Mouse (Mus musculus) CH12.LX (cell line): Measurements from ENCODE around the gene Pitpnm3. TPM values are rescaled to one million over a fixed set of nuclear protein-coding genes. Genes with fewer than 3 reads are reported as not detected.

Experiments
- DNase-seq: peaks from one replicate; pipeline ENCODE4 v3.0.0-alpha.2; 2013; ENCODE audit errors: extremely low read depth
- H3K27ac ChIP-seq: 2 replicates; pipeline ENCODE4 v1.5.1; 2012; ENCODE audit warnings: low read depth, mild to moderate bottlenecking, control low read depth, moderate library complexity; ENCODE audit not compliant: insufficient read depth
- H3K27me3 ChIP-seq: replicated peaks from 2 replicates; pipeline ENCODE3; 2012; ENCODE audit warnings: inconsistent platforms
- H3K36me3 ChIP-seq, 2 experiments: replicated peaks in 1 of 2; 2 replicates each; pipeline versions ENCODE3 to v1.6.1; 2012; ENCODE audit warnings: inconsistent platforms in 1 of 2, low read length in 1 of 2, mild to moderate bottlenecking in 1 of 2, mixed read lengths in 1 of 2, moderate library complexity in 1 of 2; ENCODE audit not compliant: control insufficient read depth in 1 of 2, insufficient read depth in 1 of 2
- H3K4me1 ChIP-seq, 2 experiments: 2 replicates each; pipeline ENCODE4 v1.6.1; 2012; ENCODE audit warnings: inconsistent platforms in 1 of 2, moderate library complexity in 1 of 2; ENCODE audit not compliant: insufficient read depth in 2 of 2, control insufficient read depth in 1 of 2
- H3K4me2 ChIP-seq: 2 replicates; pipeline ENCODE4 v1.6.1; 2012; ENCODE audit warnings: low read depth, mild to moderate bottlenecking, control low read depth; ENCODE audit not compliant: poor library complexity, insufficient read depth, severe bottlenecking
- H3K4me3 ChIP-seq, 3 experiments: fragments of 150-350 bp in 1 of 3; sonication (generic) in 1 of 3; replicated peaks in 1 of 3; 2 replicates each; pipeline versions ENCODE3 to v1.5.1; 2011 to 2012; ENCODE audit warnings: low read depth in 2 of 3, low read length in 2 of 3, mild to moderate bottlenecking in 2 of 3, moderate library complexity in 2 of 3, control low read depth in 1 of 3, improper control_type of control experiment in 1 of 3, inconsistent platforms in 1 of 3, mixed read lengths in 1 of 3; ENCODE audit not compliant: poor library complexity in 1 of 3
- H3K79me2 ChIP-seq: replicated peaks from 2 replicates; pipeline ENCODE4 v1.6.1; 2012; ENCODE audit warnings: mild to moderate bottlenecking, moderate library complexity; ENCODE audit not compliant: control insufficient read depth, poor library complexity, insufficient read depth, severe bottlenecking; ENCODE audit errors: extremely low read depth
- H3K9ac ChIP-seq: 2 replicates; pipeline ENCODE4 v1.6.1; 2012; ENCODE audit warnings: low read depth, mild to moderate bottlenecking, control low read depth, moderate library complexity; ENCODE audit not compliant: insufficient read depth
- H3K9me3 ChIP-seq: replicated peaks from 2 replicates; pipeline ENCODE3; 2012; ENCODE audit warnings: low read length, inconsistent platforms, mixed read lengths
- CHD1 ChIP-seq: IDR thresholded peaks from 2 replicates; pipeline ENCODE4 v1.6.1; 2012; ENCODE audit warnings: low read depth, low read length, improper control_type of control experiment, inconsistent platforms
- CHD2 ChIP-seq: IDR thresholded peaks from 2 replicates; pipeline ENCODE4 v1.6.1; 2011; ENCODE audit warnings: low read length, improper control_type of control experiment
- E2F4 ChIP-seq: IDR thresholded peaks from 2 replicates; pipeline ENCODE4 v1.6.1; 2011; ENCODE audit warnings: low read depth, low read length, improper control_type of control experiment; ENCODE audit not compliant: insufficient replicate concordance
- ELF1 ChIP-seq: IDR thresholded peaks from 2 replicates; pipeline ENCODE4 v1.6.1; 2014; ENCODE audit warnings: low read depth, mild to moderate bottlenecking, inconsistent platforms, low read length, improper control_type of control experiment
- EP300 ChIP-seq: IDR thresholded peaks from 2 replicates; pipeline ENCODE4 v1.6.1; 2011; ENCODE audit warnings: low read length, improper control_type of control experiment
- ETS1 ChIP-seq: conservative IDR thresholded peaks from 2 replicates; pipeline ENCODE4 v1.6.1; 2012; ENCODE audit warnings: low read depth, mild to moderate bottlenecking, inconsistent platforms, low read length, improper control_type of control experiment, moderate library complexity
- IRF4 ChIP-seq: IDR thresholded peaks from 2 replicates; pipeline ENCODE4 v1.6.1; 2014; ENCODE audit warnings: low read depth, mild to moderate bottlenecking, inconsistent platforms, low read length, improper control_type of control experiment
- JUN ChIP-seq: IDR thresholded peaks from 2 replicates; pipeline ENCODE4 v1.6.1; 2011; ENCODE audit warnings: low read depth, mild to moderate bottlenecking, low read length, improper control_type of control experiment, moderate library complexity; ENCODE audit not compliant: insufficient read depth
- JUND ChIP-seq: conservative IDR thresholded peaks from 2 replicates; pipeline ENCODE4 v1.6.1; 2011; ENCODE audit warnings: low read depth, low read length, improper control_type of control experiment
- MAFK ChIP-seq: IDR thresholded peaks from 2 replicates; pipeline ENCODE4 v1.6.1; 2011; ENCODE audit warnings: low read length, improper control_type of control experiment; ENCODE audit not compliant: insufficient replicate concordance
- MAX ChIP-seq: IDR thresholded peaks from 2 replicates; pipeline ENCODE4 v1.6.1; 2011; ENCODE audit warnings: low read length, improper control_type of control experiment
- MXI1 ChIP-seq: IDR thresholded peaks from 2 replicates; pipeline ENCODE4 v1.6.1; 2011; ENCODE audit warnings: mild to moderate bottlenecking, low read depth, low read length, improper control_type of control experiment
- MYC ChIP-seq: IDR thresholded peaks from 2 replicates; pipeline ENCODE4 v1.6.1; 2011; ENCODE audit warnings: low read depth, mild to moderate bottlenecking, improper control_type of control experiment, low read length
- POLR2A ChIP-seq: IDR thresholded peaks from 2 replicates; pipeline ENCODE4 v1.6.1; 2011; ENCODE audit warnings: low read depth, mild to moderate bottlenecking, improper control_type of control experiment, low read length
- RAD21 ChIP-seq: IDR thresholded peaks from 2 replicates; pipeline ENCODE4 v1.6.1; 2011; ENCODE audit warnings: low read depth, mild to moderate bottlenecking, low read length, improper control_type of control experiment, moderate library complexity
- SMC3 ChIP-seq: IDR thresholded peaks from 2 replicates; pipeline ENCODE4 v1.6.1; 2011; ENCODE audit warnings: low read depth, low read length, improper control_type of control experiment
- TBP ChIP-seq: conservative IDR thresholded peaks from 2 replicates; pipeline ENCODE4 v1.6.1; 2011; ENCODE audit warnings: low read depth, low read length, improper control_type of control experiment
- TCF12 ChIP-seq: IDR thresholded peaks from 2 replicates; pipeline ENCODE4 v1.6.1; 2014; ENCODE audit warnings: low read depth, mild to moderate bottlenecking, inconsistent platforms, low read length, improper control_type of control experiment
- ZKSCAN1 ChIP-seq: IDR thresholded peaks from 2 replicates; pipeline ENCODE4 v1.6.1; 2012; ENCODE audit warnings: low read depth, inconsistent platforms, low read length, improper control_type of control experiment, borderline replicate concordance
- ZNF384 ChIP-seq: IDR thresholded peaks from 2 replicates; pipeline ENCODE4 v1.6.1; 2012; ENCODE audit warnings: low read depth, low read length, improper control_type of control experiment, inconsistent platforms
- dilution Hi-C: fragments of 300-500 bp; cut with MboI; formaldehyde crosslinking; loops from 2 replicates; pipeline ENCODE4 v1.14.3; 2020; ENCODE audit warnings: low sequenced_read_pairs; ENCODE audit not compliant: extremely low pct_unique_long_range_greater_than_20kb, extremely low pct_ligation_motif_present
- in situ Hi-C: fragments of 300-500 bp; cut with MboI; formaldehyde crosslinking; loops from 3 replicates; pipeline ENCODE4 v1.14.3; 2019; ENCODE audit warnings: low sequenced_read_pairs, low pct_ligation_motif_present, low pct_unique_long_range_greater_than_20kb, mixed read lengths
- polyA plus RNA-seq: library from polyadenylated mRNA; unstranded; fragments of >175 nt; gene quantifications from 2 replicates; pipeline ENCODE4 v1.2.1, GENCODE M21; 2012; ENCODE audit warnings: low read depth; ENCODE audit not compliant: insufficient read length
- total RNA-seq, 2 experiments: library from RNA; depleted of rRNA; stranded (reverse); fragments of 300-350 nt in 1 of 2; fragments of >200 nt in 1 of 2; gene quantifications; 2 replicates each; pipeline ENCODE4 v1.2.3; 2012 to 2014

The Pitpnm3 gene
- total and polyA plus RNA-seq, 3 experiments: 0.08 to 0.59 (median 0.31) TPM

DNA sequence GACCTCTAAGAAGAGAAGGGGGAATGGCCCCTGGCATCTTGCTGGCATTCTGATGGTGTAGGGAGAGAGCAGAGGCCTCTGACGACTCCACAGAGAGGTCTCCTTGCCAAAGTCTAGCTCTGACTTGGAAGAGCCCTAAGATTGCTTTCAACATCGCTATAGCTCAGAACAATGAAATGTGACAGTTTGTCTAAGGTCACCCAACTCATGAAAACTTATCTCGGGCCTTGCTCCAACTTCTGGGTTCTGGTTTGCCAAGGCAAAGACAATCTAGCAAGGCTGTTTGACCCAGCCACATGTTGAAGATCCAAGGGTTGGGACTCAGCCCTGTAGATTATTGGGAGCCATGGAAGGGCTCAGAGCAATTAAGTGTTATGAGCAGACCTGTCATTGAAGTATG, 91.3 kb downstream of the Pitpnm3 start:
- H3K27me3 ChIP-seq: peaks cover 5% of the 10 kb centered on the region
- no peak overlapping the region for H3K27ac ChIP-seq
- dilution Hi-C loops (no loop called here), in situ Hi-C loops (loop anchor here (25.0 kb wide), 1 partner anchor 482 kb away; no protein-coding TSS in a partner anchor)
- H3K79me2 ChIP-seq: no peaks in the 10 kb centered on the region
- DNase-seq: no peak
- no peak for TF ChIP-seq SMC3
- no peak for TF ChIP-seq MXI1
- no peak for TF ChIP-seq ZNF384
- no peak for TF ChIP-seq EP300
- TF ChIP-seq E2F4: no peak
- TF ChIP-seq TBP: no peak
- no peak for TF ChIP-seq ZKSCAN1
- TF ChIP-seq POLR2A: no peak
- no peak for TF ChIP-seq IRF4
- no peak for TF ChIP-seq JUN
- no peak for TF ChIP-seq MAX
- TF ChIP-seq JUND: no peak
- TF ChIP-seq ELF1: no peak
- no peak for TF ChIP-seq CHD2
- no peak for TF ChIP-seq ETS1
- TF ChIP-seq TCF12: no peak
- no peak for TF ChIP-seq CHD1
- peaks cover 10 to 56% of the 10 kb centered on the region in 2 experiments for H3K36me3 ChIP-seq
- no peak overlapping the region for H3K9ac ChIP-seq
- no peak overlapping the region for H3K4me2 ChIP-seq
- H3K9me3 ChIP-seq: no peaks in the 10 kb centered on the region
- H3K4me1 ChIP-seq: peaks cover 15 to 56% of the 10 kb centered on the region in 2 experiments
- H3K4me3 ChIP-seq: no peak overlapping the region

GRCm38 (mm10) chr11:72042631-72043030, 92.9 kb downstream of the Pitpnm3 start:
- Histone ChIP-seq H3K4me2 (peak overlapping the region; percentile 76), H3K36me3 (peaks cover 10 to 41% of the 10 kb centered on the region in 2 experiments), H3K9me3 (no peaks in the 10 kb centered on the region), H3K4me1 (peaks cover 15 to 54% of the 10 kb centered on the region in 2 experiments), H3K79me2 (no peaks in the 10 kb centered on the region), H3K4me3 (peak overlapping the region; percentile 69 to 92 (median 73)), H3K9ac (peak overlapping the region; percentile 41), H3K27me3 (peaks cover 11% of the 10 kb centered on the region), H3K27ac (no peak overlapping the region)
- in situ Hi-C loops: loop anchor here (25.0 kb wide), 1 partner anchor 480 kb away; no protein-coding TSS in a partner anchor
- no peak for DNase-seq
- dilution Hi-C loops: no loop called here
- TF ChIP-seq JUN (no peak), MAFK (no peak), RAD21 (no peak), MYC (peak; percentile 22; the same call in 1 of the 2 replicates)
